Mouse (Mus musculus) ES-Bruce4 (cell line): ENCODE measurements at regions not wholly inside any gene's neighbourhood (a gene's known extent, or its start where the extent isn't known, plus 50 kb on each side); places are given as distances from the start of the nearest gene placed in this dataset.

Experiments used
- CTCF ChIP-seq: IDR thresholded peaks from one replicate; pipeline ENCODE4 v1.8.1; 2011; ENCODE audit warnings: low read depth, low read length
- EP300 ChIP-seq: IDR thresholded peaks from 2 replicates; pipeline ENCODE4 v1.6.1; 2011; ENCODE audit warnings: low read depth, low read length; ENCODE audit not compliant: insufficient read depth
- POLR2A ChIP-seq: IDR thresholded peaks from one replicate; pipeline ENCODE4 v1.8.1; 2011; ENCODE audit warnings: low read length; ENCODE audit not compliant: insufficient read depth

DNA sequence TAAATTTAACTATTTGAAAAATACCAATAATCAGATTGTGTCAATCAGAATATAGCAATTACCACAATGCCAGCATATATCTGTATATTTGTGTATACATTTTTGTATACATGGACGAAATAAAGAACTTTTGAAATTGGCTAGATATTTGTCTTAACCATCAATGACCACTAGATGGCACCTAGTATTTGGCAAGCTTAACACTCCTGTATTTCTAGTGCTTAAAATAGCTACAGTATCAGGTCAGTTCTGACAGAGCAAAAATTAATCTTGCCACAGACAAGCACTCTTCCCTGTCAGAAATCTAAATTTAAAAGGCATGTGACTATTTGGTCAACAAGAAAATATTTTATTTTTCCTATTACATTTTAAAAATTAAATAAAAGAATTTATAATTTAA is 169.2 kb downstream of the Ppp1r3a start:
- TF ChIP-seq CTCF (no peak), POLR2A (no peak), EP300 (no peak)
